Mouse (Mus musculus): ENCODE measurements around the gene Map4k2. TPM values are rescaled to one million over a fixed set of nuclear protein-coding genes. Genes with fewer than 3 reads are reported as not detected.

Map4k2 gene
- polyA plus RNA-seq, 1 experiment from 2014 or later = 21.2 TPM

DNA sequence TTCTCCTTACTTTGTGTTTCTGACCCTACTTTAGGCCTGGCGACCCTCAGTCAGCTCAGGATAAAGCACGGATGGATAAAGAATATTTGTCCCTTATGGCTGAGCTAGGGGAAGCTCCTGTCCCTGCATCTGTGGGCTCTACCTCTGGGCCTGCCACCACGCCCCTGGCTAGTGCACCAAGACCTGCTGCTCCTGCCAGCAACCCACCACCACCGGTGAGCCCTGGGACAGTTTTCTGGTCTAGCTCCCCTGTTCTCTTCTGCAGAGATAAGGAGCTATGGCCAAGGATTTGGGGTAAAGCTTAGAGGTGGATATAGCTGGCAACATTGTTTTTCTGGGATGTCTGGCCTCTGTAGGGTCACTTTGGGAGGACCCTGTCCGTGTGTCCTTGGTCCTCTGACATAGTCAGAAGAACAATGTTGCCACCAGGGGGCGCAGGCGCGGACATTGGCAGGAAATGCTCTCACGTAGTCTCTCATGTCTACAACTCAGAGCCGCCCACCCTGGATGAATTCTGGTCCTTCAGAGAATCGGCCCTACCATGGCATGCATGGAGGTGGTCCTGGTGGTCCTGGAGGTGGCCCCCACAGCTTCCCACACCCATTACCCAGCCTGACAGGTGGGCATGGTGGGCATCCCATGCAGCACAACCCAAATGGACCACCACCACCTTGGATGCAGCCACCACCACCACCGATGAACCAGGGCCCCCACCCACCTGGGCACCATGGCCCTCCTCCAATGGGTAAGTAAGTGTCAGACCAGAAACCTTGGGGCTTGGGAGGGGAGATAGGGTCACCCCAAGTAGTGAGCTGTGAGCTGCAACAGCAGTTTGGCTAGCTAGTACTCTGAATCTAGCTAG lies 32.8 kb downstream of the Map4k2 start:
- Histone ChIP-seq H3K4me2 (ENCODE audit: low read length) (no peak overlapping the region), H3K27ac (ENCODE audit: low read length) (no peak overlapping the region), H3K9ac (replicated peaks; ENCODE audit: low read depth, low read length) (no peak overlapping the region), H3K9me3 (ENCODE audit: control insufficient read depth, low read length) (no peaks in the 10 kb centered on the region), H3K27me3 (replicated peaks; ENCODE audit: control insufficient read depth, insufficient read depth, low read length) (no peaks in the 10 kb centered on the region), H3K36me3 (ENCODE audit: control insufficient read depth, insufficient read depth) (peaks cover 66% of the 10 kb centered on the region), H3K4me1 (replicated peaks; ENCODE audit: control insufficient read depth, insufficient read depth, low read length) (no peaks in the 10 kb centered on the region), H3K4me3 (replicated peaks; ENCODE audit: low read length) (no peak overlapping the region)
- ATAC-seq = peak; percentile 31; the same call in 1 of the 2 replicates
- WGBS = 68% methylated on average over 12 of the region's 12 CpGs

DNA sequence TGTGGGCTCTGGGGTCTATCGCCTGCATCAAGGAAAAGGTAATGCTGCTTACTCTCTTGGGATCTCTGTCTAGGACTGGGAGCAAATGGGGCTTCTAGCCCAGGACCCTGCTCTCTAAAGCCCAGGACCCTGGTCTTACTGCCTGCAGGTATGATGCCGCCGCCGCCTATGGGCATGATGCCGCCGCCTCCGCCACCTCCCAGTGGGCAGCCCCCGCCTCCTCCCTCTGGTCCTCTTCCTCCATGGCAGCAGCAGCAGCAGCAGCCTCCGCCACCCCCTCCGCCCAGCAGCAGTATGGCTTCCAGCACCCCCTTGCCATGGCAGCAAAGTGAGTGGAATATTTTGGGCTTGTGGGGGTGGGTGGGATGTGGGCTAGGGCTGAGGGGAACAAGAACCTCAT lies 33.6 kb downstream of the Map4k2 start:
- WGBS = 97% methylated on average over 10 of the region's 10 CpGs
- H3K9ac ChIP-seq (replicated peaks; ENCODE audit: low read depth, low read length) = no peak overlapping the region
- no peaks in the 10 kb centered on the region for H3K4me1 ChIP-seq (replicated peaks; ENCODE audit: control insufficient read depth, insufficient read depth, low read length)
- no peaks in the 10 kb centered on the region for H3K9me3 ChIP-seq (ENCODE audit: control insufficient read depth, low read length)
- no peaks in the 10 kb centered on the region for H3K27me3 ChIP-seq (replicated peaks; ENCODE audit: control insufficient read depth, insufficient read depth, low read length)
- peaks cover 63% of the 10 kb centered on the region for H3K36me3 ChIP-seq (ENCODE audit: control insufficient read depth, insufficient read depth)
- ATAC-seq = no peak
- H3K4me3 ChIP-seq (replicated peaks; ENCODE audit: low read length) = no peak overlapping the region
- H3K4me2 ChIP-seq (ENCODE audit: low read length) = no peak overlapping the region
- no peak overlapping the region for H3K27ac ChIP-seq (ENCODE audit: low read length)

DNA sequence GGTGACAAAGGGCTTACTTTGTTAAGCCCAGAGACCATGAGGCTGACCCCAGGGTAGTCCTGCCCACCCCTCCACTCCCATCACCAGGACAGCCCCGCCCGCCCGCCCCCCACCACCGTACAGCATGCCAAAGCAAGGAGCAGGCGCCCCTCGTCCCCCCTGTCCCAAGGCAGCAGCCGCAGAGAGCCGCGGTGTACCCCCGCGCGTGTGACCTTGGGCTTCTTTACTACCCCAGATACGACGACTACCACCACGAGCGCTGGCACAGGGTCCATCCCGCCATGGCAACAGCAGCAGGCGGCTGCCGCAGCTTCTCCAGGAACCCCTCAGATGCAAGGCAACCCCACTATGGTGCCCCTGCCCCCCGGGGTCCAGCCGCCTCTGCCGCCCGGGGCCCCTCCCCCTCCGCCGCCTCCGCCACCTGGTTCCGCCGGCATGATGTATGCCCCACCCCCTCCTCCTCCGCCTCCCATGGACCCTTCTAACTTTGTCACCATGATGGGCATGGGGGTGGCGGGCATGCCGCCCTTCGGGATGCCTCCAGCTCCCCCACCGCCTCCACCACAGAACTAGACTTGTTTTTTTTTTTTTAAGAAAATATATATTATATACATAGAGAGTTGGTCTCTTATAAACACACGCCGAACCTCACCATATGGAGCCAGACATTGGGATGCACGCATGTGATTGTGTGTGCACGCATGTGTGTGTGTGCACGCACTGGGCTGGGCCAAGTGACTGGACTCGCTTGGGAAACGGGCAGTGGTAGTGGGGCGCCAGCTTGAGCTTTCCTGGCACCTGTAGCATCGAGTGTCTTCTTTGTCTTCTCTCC lies 34.7 kb downstream of the Map4k2 start:
- no peak overlapping the region for H3K9ac ChIP-seq (replicated peaks; ENCODE audit: low read depth, low read length)
- ATAC-seq = 0 out of 2 replicates have a peak, but pooled peaks have one; percentile 15
- no peaks in the 10 kb centered on the region for H3K9me3 ChIP-seq (ENCODE audit: control insufficient read depth, low read length)
- no peaks in the 10 kb centered on the region for H3K4me1 ChIP-seq (replicated peaks; ENCODE audit: control insufficient read depth, insufficient read depth, low read length)
- WGBS = 91% methylated on average over 39 of the region's 42 CpGs
- H3K4me3 ChIP-seq (replicated peaks; ENCODE audit: low read length) = no peak overlapping the region
- H3K36me3 ChIP-seq (ENCODE audit: control insufficient read depth, insufficient read depth) = peaks cover 61% of the 10 kb centered on the region
- no peaks in the 10 kb centered on the region for H3K27me3 ChIP-seq (replicated peaks; ENCODE audit: control insufficient read depth, insufficient read depth, low read length)
- H3K27ac ChIP-seq (ENCODE audit: low read length) = no peak overlapping the region
- no peak overlapping the region for H3K4me2 ChIP-seq (ENCODE audit: low read length)

DNA sequence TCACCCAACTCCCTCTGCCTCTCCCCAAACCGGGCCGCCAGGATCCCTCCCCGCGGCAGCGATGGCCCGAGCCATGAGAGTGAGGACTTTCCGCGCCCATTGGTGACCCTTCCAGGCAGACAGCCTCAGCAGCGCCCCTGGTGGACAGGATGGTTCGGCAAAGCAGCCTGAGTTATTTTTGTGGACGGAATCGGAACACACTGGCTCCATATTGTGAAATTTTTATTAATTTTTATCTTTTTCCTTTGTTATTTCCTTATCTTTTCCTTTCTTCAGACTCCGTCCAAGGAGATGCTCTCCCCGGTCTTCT lies 35.3 kb downstream of the Map4k2 start:
- Histone ChIP-seq H3K4me2 (ENCODE audit: low read length) (no peak overlapping the region), H3K36me3 (ENCODE audit: control insufficient read depth, insufficient read depth) (peaks cover 59% of the 10 kb centered on the region), H3K9ac (replicated peaks; ENCODE audit: low read depth, low read length) (no peak overlapping the region), H3K4me3 (replicated peaks; ENCODE audit: low read length) (no peak overlapping the region), H3K27ac (ENCODE audit: low read length) (no peak overlapping the region), H3K4me1 (replicated peaks; ENCODE audit: control insufficient read depth, insufficient read depth, low read length) (no peaks in the 10 kb centered on the region), H3K9me3 (ENCODE audit: control insufficient read depth, low read length) (no peaks in the 10 kb centered on the region), H3K27me3 (replicated peaks; ENCODE audit: control insufficient read depth, insufficient read depth, low read length) (no peaks in the 10 kb centered on the region)
- 75% methylated on average over 14 of the region's 14 CpGs for WGBS
- ATAC-seq = no peak

DNA sequence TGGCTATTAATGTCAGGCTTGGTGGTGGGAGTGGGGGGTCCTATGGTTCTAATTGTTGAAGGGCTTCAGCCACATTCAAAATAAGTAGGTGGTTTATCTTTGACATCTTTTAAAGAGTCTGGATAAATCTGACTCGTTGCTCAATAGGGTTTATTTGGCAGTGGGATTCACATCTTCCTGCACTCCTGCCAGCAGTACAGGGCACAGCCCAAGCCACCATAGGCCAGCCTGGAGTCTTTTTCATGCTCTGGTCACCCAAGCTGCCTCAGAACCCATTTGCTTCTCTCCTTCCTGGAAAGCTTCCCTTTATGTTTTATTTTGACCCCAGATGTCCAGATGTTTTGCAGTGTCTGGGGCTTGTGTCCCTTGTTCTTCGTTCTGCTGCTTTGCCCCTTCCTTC lies 35.7 kb downstream of the Map4k2 start:
- WGBS = 70% methylated on average over 2 of the region's 2 CpGs
- H3K27ac ChIP-seq (ENCODE audit: low read length) = no peak overlapping the region
- no peaks in the 10 kb centered on the region for H3K4me1 ChIP-seq (replicated peaks; ENCODE audit: control insufficient read depth, insufficient read depth, low read length)
- H3K36me3 ChIP-seq (ENCODE audit: control insufficient read depth, insufficient read depth) = peaks cover 54% of the 10 kb centered on the region
- ATAC-seq = no peak
- H3K4me2 ChIP-seq (ENCODE audit: low read length) = no peak overlapping the region
- no peak overlapping the region for H3K4me3 ChIP-seq (replicated peaks; ENCODE audit: low read length)
- no peak overlapping the region for H3K9ac ChIP-seq (replicated peaks; ENCODE audit: low read depth, low read length)
- H3K27me3 ChIP-seq (replicated peaks; ENCODE audit: control insufficient read depth, insufficient read depth, low read length) = no peaks in the 10 kb centered on the region
- H3K9me3 ChIP-seq (ENCODE audit: control insufficient read depth, low read length) = no peaks in the 10 kb centered on the region

DNA sequence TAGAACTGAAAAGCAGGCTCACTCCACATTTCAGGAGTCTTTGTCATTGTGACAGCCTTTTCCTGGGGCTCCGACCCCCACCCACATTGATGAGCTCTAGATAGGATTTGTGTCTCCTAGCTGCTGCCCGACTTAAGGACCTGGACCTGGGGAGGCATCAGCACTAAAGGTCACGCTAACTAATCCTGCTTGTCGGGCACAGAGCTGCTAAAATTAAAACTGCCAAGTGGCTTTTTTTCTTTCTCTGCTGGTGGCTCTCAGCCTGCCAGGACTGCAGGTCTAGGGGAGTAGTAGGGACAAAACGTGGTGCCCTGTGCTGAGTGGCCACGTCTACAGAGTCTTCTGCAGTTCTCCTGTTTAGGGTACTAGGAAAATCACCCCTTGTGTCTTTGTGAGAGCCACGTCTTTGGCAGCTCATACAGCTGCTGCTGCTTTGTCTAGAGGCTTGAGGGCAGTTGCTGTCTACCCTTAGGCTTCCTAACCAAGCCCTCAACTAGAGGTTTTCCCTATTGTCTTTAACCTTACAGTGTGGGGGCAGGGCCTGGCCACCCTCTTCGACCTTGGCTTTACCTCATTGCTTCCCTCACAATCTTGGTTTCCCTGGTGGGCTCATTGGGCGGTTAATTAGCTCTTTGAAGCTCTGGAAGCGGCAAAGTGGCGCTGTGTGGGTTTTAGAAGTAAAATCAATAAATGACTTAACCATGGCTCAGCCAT lies 36.5 kb downstream of the Map4k2 start:
- ATAC-seq = no peak
- WGBS = 46% methylated on average over 11 of the region's 11 CpGs

DNA sequence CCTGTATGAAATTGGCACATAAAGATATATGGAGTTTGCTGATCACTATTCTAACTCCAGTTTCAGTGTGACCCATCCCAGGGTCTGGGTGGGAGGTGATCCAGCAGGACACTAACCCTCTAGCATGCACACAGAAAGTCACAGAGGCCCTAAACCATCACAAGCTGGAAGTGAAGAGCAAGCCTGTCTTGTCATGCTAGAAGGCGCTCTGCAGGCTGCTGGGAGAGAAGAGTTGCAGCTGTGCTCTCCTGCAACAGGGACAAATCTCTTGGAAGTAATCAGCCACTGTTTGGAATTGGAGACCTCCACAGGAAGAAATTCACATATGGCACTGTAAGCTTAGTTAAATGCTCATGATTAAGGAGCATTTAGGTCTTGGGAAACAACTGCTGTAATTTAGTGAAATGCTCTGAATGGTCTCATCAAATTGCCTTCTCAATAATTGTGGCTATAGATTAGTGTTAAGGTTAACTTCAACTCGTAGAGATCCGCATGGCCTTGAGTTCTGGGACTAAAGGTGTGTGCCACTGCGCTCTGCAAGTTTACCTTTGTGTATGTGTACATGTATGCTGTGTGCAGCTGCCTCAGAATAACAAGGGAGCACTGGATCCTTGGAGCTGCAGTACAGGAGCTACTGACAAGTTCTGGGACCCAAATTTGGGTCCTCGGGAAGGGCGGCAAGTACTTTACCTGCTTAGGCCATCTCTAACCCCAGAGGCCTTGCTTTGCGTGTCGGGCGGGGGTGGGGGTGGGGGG lies 39.7 kb downstream of the Map4k2 start:
- H3K4me2 ChIP-seq (ENCODE audit: low read length) = no peak overlapping the region
- peaks cover 20% of the 10 kb centered on the region for H3K36me3 ChIP-seq (ENCODE audit: control insufficient read depth, insufficient read depth)
- H3K27ac ChIP-seq (ENCODE audit: low read length) = no peak overlapping the region
- no peak overlapping the region for H3K9ac ChIP-seq (replicated peaks; ENCODE audit: low read depth, low read length)
- H3K9me3 ChIP-seq (ENCODE audit: control insufficient read depth, low read length) = no peaks in the 10 kb centered on the region
- no peaks in the 10 kb centered on the region for H3K4me1 ChIP-seq (replicated peaks; ENCODE audit: control insufficient read depth, insufficient read depth, low read length)
- no peak for ATAC-seq
- WGBS = 90% methylated on average over 9 of the region's 9 CpGs
- no peaks in the 10 kb centered on the region for H3K27me3 ChIP-seq (replicated peaks; ENCODE audit: control insufficient read depth, insufficient read depth, low read length)
- H3K4me3 ChIP-seq (replicated peaks; ENCODE audit: low read length) = no peak overlapping the region

More for the DNA sequence above, 36.5 kb downstream of the Map4k2 start:
- Histone ChIP-seq H3K4me2 (ENCODE audit: low read length) (no peak overlapping the region), H3K36me3 (ENCODE audit: control insufficient read depth, insufficient read depth) (peaks cover 46% of the 10 kb centered on the region), H3K9me3 (ENCODE audit: control insufficient read depth, low read length) (no peaks in the 10 kb centered on the region), H3K4me3 (replicated peaks; ENCODE audit: low read length) (no peak overlapping the region), H3K27ac (ENCODE audit: low read length) (no peak overlapping the region), H3K27me3 (replicated peaks; ENCODE audit: control insufficient read depth, insufficient read depth, low read length) (no peaks in the 10 kb centered on the region), H3K9ac (replicated peaks; ENCODE audit: low read depth, low read length) (no peak overlapping the region), H3K4me1 (replicated peaks; ENCODE audit: control insufficient read depth, insufficient read depth, low read length) (no peaks in the 10 kb centered on the region)

DNA sequence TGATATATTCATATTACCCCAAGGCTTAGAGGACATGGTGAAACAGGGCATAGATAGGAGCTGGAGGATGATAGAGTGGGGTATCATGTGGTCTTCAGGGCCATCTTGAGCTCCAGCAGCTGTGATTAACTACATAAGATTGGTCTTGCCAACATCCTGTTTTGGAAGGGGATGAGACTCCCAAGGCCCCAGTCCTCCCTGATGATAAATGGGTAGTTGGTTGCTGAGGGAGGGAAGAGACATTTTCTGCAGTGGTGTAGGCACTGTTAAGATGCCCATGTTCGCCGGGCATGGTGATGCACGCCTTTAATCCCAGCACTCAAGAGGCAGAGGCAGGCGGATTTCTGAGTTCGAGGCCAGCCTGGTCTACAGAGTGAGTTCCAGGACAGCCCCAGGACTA lies 40.3 kb downstream of the Map4k2 start:
- WGBS = 97% methylated on average over 5 of the region's 5 CpGs
- H3K27ac ChIP-seq (ENCODE audit: low read length) = no peak overlapping the region

More for the DNA sequence above, 40.3 kb downstream of the Map4k2 start:
- Histone ChIP-seq H3K4me1 (replicated peaks; ENCODE audit: control insufficient read depth, insufficient read depth, low read length) (no peaks in the 10 kb centered on the region), H3K27me3 (replicated peaks; ENCODE audit: control insufficient read depth, insufficient read depth, low read length) (no peaks in the 10 kb centered on the region), H3K9me3 (ENCODE audit: control insufficient read depth, low read length) (no peaks in the 10 kb centered on the region), H3K9ac (replicated peaks; ENCODE audit: low read depth, low read length) (no peak overlapping the region), H3K4me2 (ENCODE audit: low read length) (no peak overlapping the region), H3K36me3 (ENCODE audit: control insufficient read depth, insufficient read depth) (peaks cover 13% of the 10 kb centered on the region), H3K4me3 (replicated peaks; ENCODE audit: low read length) (no peak overlapping the region)
- no peak for ATAC-seq
